Mouse (Mus musculus) spleen, adult 18-20 months (tissue): ENCODE results near the gene Olfr1016.

Experiments used
- DNase-seq, 2 experiments: peaks; one replicate each; pipeline ENCODE4 v3.0.0; 2022; ENCODE audit warnings: mixed read lengths in 2 of 2

Gene Olfr1016

DNA sequence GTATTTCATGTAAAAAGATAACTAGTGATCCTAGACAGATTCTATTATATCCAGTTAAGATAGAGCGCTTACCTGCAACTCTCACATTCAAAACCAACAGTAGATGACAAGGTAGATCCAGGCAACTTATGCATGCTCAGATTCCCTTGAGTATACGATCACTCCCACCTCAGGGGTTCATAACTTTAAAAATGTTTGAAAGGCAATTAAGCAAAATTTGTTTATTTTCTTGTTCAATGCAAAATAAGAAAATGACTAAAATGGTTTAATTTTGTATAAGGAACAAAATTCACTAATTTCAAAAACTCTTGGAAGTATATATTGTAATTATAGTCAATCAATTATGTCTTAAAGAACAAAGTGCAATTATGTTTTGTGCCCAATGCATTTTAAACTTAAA lies at the start of gene Olfr1016:
TSS of gene Olfr1016 (minus strand) at position 101 of the 400 bp plus-strand sequence.
- DNase-seq: no peak

DNA sequence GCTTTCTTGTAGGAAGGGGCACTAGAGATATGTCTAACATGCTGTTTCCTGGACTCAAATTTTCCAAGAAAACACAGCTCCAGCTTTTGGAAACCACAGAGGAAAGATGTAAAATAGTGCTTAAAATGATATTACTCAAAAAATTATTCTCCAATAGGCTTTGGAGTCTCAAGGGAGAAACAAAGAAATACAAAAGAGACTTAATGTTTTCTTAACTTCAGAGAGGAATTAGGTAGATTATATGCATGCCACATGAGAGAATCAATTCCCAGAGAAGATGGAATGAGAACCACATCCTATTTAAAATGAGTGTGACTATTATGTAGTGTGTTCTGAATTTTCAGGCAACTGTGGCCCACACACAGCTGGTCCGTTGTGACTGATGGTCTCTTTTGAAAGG lies 44.4 kb upstream of the Olfr1016 start, which contains the start of gene Olfr1020:
TSS of gene Olfr1020 (plus strand) at position 301 of the 400 bp plus-strand sequence.
- DNase-seq: no peak

DNA sequence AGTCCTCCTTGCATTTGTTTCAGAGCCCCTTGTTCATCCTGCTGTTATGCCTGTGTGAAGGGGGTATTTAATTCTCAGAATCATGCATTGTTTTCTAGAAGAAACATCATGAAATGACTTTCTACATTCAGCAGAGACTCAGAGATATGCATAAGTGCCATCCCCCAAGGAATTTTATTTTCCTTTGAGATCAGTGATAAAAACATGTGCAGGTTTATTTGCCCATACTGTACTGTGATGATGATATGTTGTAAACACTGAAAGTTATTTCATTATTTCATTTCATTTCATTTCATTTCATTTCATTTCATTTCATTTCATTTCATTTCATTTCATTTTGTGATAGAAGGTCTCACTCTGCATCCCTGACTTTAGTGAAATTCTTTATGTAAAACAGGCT lies 43.0 kb upstream of the Olfr1016 start, which contains the start of gene Olfr1019:
TSS of gene Olfr1019 (minus strand) at position 101 of the 400 bp plus-strand sequence.
- DNase-seq: no peak

DNA sequence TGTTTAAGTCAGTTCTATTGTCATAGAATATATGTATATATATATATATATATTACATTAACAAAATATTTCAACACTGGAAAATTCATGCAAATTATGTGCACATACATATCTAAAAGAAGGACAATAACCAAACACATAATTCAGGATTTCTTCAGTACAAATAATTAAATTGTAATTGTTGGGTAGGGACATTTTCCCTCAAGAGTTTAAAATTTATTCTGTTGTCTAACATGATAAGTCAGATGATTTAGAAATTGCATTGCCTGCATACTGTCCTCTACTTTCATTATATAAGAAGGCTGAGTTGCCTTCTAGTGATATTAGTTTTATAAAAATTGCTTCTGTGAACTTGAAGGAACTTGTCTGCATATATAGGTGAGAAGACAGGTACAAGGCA lies 15.8 kb upstream of the Olfr1016 start, which contains the start of gene Olfr1018:
TSS of gene Olfr1018 (plus strand) at position 301 of the 400 bp plus-strand sequence.
- DNase-seq: no peak

DNA sequence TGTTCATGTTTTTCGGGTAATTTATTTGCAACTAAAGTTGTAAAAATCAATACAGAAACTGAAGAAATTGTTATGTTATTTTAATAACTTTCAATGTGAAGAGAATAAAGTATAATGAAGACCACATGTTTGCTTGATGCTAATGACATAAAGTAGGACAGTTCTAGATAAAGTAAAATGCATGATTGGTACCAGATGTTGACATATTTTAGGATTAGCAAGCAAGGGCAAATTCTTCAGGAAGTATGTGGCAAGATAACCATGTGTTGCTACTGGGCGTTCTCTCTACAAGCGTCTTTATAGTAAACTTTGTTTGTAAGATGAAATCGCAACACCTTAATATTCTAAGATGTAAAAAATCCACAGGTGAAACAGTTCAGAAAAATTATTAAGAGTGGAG lies 2.2 kb upstream of the Olfr1016 start:
- no peak for DNase-seq

DNA sequence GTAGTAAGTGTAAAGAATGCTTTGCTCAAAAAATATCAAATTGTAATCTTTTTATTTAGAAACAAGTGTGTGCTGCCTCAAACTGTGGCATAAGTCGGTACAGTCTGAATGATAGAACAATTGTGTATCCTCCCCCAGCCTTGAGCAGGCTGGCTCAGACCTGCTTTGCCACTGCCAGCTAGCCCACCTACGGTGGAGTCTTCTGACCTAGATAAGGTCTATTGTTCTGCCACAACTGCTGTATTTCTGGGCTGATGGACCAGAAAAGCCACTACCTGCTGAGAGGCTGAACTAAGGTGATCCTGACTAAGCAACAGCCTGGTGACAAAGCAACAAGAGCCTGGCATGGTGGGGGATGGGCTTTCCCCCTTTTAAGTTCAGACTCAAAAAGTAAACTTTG lies 10.0 kb downstream of the Olfr1016 start:
- DNase-seq: no peak

DNA sequence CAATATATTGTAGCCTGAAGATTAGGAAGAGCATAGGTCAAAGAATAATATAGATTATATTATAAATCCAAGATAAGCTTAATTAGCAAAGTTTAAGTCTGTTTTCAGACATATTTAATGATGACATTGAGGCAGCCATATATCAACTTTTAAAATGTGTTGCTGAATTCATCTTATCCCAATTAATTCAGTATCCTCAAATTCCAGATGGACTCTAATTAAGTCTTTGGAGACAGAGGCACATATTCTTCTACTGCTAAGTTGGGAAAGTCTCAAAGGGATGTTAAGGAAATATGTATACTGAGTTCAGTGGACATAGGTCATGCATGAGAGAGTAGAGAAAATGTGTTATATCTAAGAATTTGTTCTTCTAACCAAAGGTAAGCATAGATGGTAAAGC lies 20.6 kb downstream of the Olfr1016 start, which contains the start of gene Olfr1015:
TSS of gene Olfr1015 (plus strand) at position 301 of the 400 bp plus-strand sequence.
- no peak for DNase-seq

DNA sequence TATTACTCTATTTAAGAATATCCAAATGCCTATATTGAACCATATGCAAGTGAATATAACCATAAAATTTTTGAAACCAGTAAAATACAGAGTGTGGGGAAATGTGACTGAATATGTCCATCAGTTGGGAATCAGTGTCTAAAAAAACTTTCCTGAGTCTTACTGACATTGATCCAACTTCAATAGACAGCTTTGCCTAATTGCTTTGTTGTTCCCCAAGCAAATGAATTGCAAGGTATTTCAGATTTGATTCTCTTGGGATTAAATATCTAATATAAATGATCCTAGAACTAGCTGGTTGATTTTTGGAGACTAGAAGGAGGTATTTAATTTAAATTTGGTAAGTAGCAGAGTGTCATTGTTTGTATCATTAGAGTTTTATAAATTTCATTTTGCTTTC lies 29.9 kb downstream of the Olfr1016 start, which contains the start of gene Olfr1014:
TSS of gene Olfr1014 (plus strand) at position 301 of the 400 bp plus-strand sequence.
- no peak for DNase-seq

DNA sequence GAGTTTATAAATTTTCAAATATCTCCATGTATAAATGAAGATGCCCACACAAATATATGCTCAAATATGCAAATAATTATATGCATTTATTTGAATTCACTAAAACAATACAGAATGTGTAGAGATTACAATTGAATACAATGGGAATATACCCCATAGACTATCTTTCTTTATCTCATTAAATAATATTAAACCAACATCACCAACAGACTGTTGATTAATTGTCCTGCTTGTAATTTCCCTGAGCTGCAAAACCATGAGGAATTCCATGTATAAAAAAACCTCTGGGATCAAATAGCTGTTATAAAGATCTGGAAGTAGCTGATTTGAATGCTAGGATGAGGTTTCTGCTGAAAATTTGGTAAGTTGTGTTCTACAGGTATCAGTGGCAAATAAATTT lies 35.5 kb downstream of the Olfr1016 start, which contains the start of gene Olfr1013:
TSS of gene Olfr1013 (plus strand) at position 301 of the 400 bp plus-strand sequence.
- no peak for DNase-seq

DNA sequence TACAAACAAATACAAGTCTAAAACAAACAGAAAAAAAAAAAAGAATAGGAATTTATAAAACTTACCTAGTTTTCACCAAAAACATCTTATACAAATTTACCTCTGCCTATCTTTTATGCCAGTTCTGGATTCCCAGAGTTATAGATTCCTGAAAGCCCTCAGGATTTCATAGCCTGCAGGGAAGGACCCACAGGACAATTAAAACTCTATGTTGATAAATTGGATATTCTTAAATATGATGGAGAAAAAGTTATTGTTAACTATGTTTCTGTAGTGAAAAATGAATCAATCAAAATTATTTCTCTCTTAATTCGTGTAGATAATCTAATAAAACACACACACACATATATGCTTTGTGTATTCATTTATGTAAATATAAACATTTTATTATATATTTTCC lies 39.7 kb downstream of the Olfr1016 start, which contains the start of gene Olfr1012:
TSS of gene Olfr1012 (minus strand) at position 101 of the 400 bp plus-strand sequence.
- no peak for DNase-seq

DNA sequence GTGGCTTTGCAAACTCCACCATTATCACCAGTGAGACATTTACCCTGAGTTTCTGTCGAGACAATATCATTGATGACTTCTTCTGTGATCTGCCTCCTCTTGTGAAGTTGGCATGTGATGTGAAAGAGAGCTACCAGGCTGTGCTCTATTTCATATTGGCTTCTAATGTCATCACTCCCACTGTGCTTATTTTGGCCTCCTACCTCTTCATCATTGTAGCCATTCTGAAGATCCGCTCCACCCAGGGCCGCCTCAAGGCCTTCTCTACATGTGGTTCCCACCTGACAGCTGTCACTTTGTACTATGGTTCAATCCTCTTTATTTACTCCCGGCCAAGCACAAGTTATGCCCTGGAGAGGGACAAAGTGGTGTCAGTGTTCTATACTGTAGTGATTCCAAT lies 48.5 kb downstream of the Olfr1016 start:
- no peak for DNase-seq
